Mouse (Mus musculus) neural tube, embryonic 11.5 days (tissue): Measurements from ENCODE around the gene Il1rn. TPM values are rescaled to one million over a fixed set of nuclear protein-coding genes. Genes with fewer than 3 reads are reported as not detected.

Source experiments
- ATAC-seq: fragments of 200-750 bp; cut with Nextera tagmentation; 2 replicates; pipeline ENCODE4 v1.8.0; 2017; ENCODE audit warnings: moderate number of reproducible peaks, mild to moderate bottlenecking, moderate TSS enrichment, moderate library complexity; ENCODE audit not compliant: insufficient read depth, low FRiP score, low TSS enrichment
- DNase-seq: peaks from one replicate; pipeline ENCODE4 v3.0.0-alpha.2; 2015; ENCODE audit warnings: low spot score
- H3K27ac ChIP-seq: fragments of 300-500 bp; sonication (generic); 2 replicates; pipeline ENCODE4 v1.5.1; 2014; ENCODE audit warnings: low read depth, mild to moderate bottlenecking, low read length
- H3K27me3 ChIP-seq: fragments of 300-500 bp; sonication (generic); 2 replicates; pipeline ENCODE4 v1.6.1; 2014; ENCODE audit warnings: mild to moderate bottlenecking, low read length, mixed read lengths; ENCODE audit not compliant: control insufficient read depth, insufficient read depth
- H3K36me3 ChIP-seq: fragments of 300-500 bp; sonication (generic); 2 replicates; pipeline ENCODE4 v1.6.1; 2014; ENCODE audit warnings: mild to moderate bottlenecking, low read length, moderate library complexity, mixed read lengths; ENCODE audit not compliant: control insufficient read depth, insufficient read depth
- H3K4me1 ChIP-seq: fragments of 300-500 bp; sonication (generic); 2 replicates; pipeline ENCODE4 v1.6.1; 2014; ENCODE audit warnings: low read length, mixed read lengths; ENCODE audit not compliant: control insufficient read depth, insufficient read depth
- H3K4me2 ChIP-seq: fragments of 300-500 bp; sonication (generic); 2 replicates; pipeline ENCODE4 v1.6.1; 2014; ENCODE audit warnings: low read depth, mild to moderate bottlenecking, moderate library complexity
- H3K4me3 ChIP-seq: fragments of 300-500 bp; sonication (generic); 2 replicates; pipeline ENCODE4 v1.5.1; 2014; ENCODE audit warnings: low read depth, low read length
- H3K9ac ChIP-seq: fragments of 300-500 bp; sonication (generic); 2 replicates; pipeline ENCODE4 v1.6.1; 2014; ENCODE audit warnings: mild to moderate bottlenecking, low read length
- H3K9me3 ChIP-seq: fragments of 300-500 bp; sonication (generic); 2 replicates; pipeline ENCODE4 v1.6.1; 2016; ENCODE audit warnings: low read length; ENCODE audit not compliant: control insufficient read depth
- WGBS: fragments of 180-500 bp; shearing (Covaris S2); extraction: QIAGEN DNeasy Blood & Tissue Kit; methylation state at CpG from one replicate; pipeline ENCODE4 v1.1.7; 2014; 5-methylcytosine and 5-hydroxymethylcytosine counted together
- polyA plus RNA-seq: library from polyadenylated mRNA; unstranded; fragments of >200 nt; fragmentation: Nextera tagmentation; extraction: Ambion mirVana; gene quantifications from 2 replicates; pipeline ENCODE4 v1.2.1, GENCODE M21; 2014

Gene Il1rn
- polyA plus RNA-seq, 1 experiment from 2014 or later: not detected

- Histone ChIP-seq H3K4me2 (no peak overlapping the region), H3K36me3 (no peaks in the 10 kb centered on the region), H3K9ac (no peak overlapping the region), H3K27ac (no peak overlapping the region), H3K4me1 (no peaks in the 10 kb centered on the region), H3K9me3 (no peaks in the 10 kb centered on the region), H3K27me3 (no peaks in the 10 kb centered on the region), H3K4me3 (no peak overlapping the region)
- 85% methylated on average over 21 of the region's 21 CpGs for WGBS
- no peak for DNase-seq
- ATAC-seq: no peak
Measured at GRCm38 (mm10) chr2:24386158-24386963, 49.7 kb downstream of the Il1rn start.

- no peak overlapping the region for H3K4me2 ChIP-seq
- ATAC-seq: no peak
- no peaks in the 10 kb centered on the region for H3K9me3 ChIP-seq
- H3K9ac ChIP-seq: no peak overlapping the region
- no peaks in the 10 kb centered on the region for H3K4me1 ChIP-seq
- no peak overlapping the region for H3K4me3 ChIP-seq
- no peaks in the 10 kb centered on the region for H3K27me3 ChIP-seq
- WGBS: 82% methylated on average over 2 of the region's 2 CpGs
- H3K36me3 ChIP-seq: no peaks in the 10 kb centered on the region
- DNase-seq: no peak
- H3K27ac ChIP-seq: no peak overlapping the region
Measured at GRCm38 (mm10) chr2:24386964-24387320, 50.3 kb downstream of the Il1rn start.

GRCm38 (mm10) chr2:24387361-24388283, 51.0 kb downstream of the Il1rn start:
- Histone ChIP-seq H3K4me2 (no peak overlapping the region), H3K9ac (no peak overlapping the region), H3K4me3 (no peak overlapping the region), H3K36me3 (no peaks in the 10 kb centered on the region), H3K27me3 (no peaks in the 10 kb centered on the region), H3K4me1 (no peaks in the 10 kb centered on the region), H3K27ac (no peak overlapping the region), H3K9me3 (no peaks in the 10 kb centered on the region)
- 87% methylated on average over 4 of the region's 4 CpGs for WGBS
- ATAC-seq (no peak), DNase-seq (no peak)

DNA sequence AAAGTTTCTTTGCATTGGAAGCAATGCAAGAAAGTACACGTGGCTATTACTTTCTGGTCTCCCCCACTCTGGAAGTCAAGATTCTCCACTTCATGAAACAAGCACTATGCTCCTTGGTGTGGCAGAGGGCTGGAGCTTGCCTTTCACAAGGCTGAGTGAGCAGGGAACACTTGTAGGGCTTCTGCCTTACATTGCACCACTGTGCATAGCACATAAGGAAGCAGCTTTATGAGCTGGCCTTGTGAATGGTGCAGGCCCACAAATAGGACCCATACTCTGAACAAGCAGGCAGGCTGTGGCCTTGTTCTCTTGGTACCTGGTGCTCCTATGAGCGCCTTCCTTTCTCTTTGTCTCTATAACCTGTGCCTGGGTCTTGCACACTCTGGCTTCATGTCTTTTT, 56.6 kb downstream of the Il1rn start:
- Histone ChIP-seq H3K36me3 (no peaks in the 10 kb centered on the region), H3K27ac (no peak overlapping the region), H3K4me3 (no peak overlapping the region), H3K4me1 (no peaks in the 10 kb centered on the region), H3K9me3 (no peaks in the 10 kb centered on the region), H3K27me3 (no peaks in the 10 kb centered on the region), H3K4me2 (no peak overlapping the region), H3K9ac (no peak overlapping the region)
- 82% methylated on average over 2 of the region's 2 CpGs for WGBS
- no peak for ATAC-seq
- no peak for DNase-seq

- H3K36me3 ChIP-seq: no peaks in the 10 kb centered on the region
- no peak overlapping the region for H3K4me2 ChIP-seq
- H3K4me1 ChIP-seq: no peaks in the 10 kb centered on the region
- H3K9ac ChIP-seq: no peak overlapping the region
- no peaks in the 10 kb centered on the region for H3K27me3 ChIP-seq
- no peaks in the 10 kb centered on the region for H3K9me3 ChIP-seq
- H3K27ac ChIP-seq: no peak overlapping the region
- 24% methylated on average over 2 of the region's 2 CpGs for WGBS
- H3K4me3 ChIP-seq: no peak overlapping the region
- DNase-seq: no peak
- ATAC-seq: no peak
Measured at GRCm38 (mm10) chr2:24397115-24397514, 60.5 kb downstream of the Il1rn start.

DNA sequence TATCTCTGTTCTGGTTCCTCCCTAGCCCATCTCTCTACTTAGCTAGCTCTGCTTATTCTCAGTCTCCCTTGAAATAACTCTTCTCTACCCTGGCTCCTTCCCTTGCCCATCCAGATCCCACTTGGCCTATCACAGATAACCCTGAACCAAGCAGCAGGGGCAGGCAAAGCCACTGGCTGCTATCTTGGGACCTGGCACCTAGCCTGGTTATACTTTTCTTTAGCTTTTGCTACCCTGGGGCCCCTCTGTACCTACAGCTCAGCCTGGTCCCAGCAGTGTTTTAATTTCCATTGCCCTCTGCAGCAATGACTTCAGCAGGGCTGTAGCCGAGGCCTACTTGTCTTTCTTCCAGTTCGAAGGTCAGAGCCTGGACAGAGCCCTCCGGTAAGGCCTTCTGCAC, 64.1 kb downstream of the Il1rn start:
- Histone ChIP-seq H3K4me1 (peaks cover 4% of the 10 kb centered on the region; the same call in 1 of the 2 replicates), H3K36me3 (no peaks in the 10 kb centered on the region), H3K9me3 (no peaks in the 10 kb centered on the region), H3K27me3 (0 out of 2 replicates have a peak, but pooled peaks cover 2% of the 10 kb centered on the region), H3K27ac (no peak overlapping the region), H3K9ac (no peak overlapping the region), H3K4me2 (no peak overlapping the region), H3K4me3 (no peak overlapping the region)
- ATAC-seq (no peak), DNase-seq (no peak)
- WGBS: 89% methylated on average over 3 of the region's 3 CpGs

Other genes starting within 250 kb of the Il1rn start
- not detected in 2 replicates for gene Tbpl2, start 240.3 kb upstream of the Il1rn start, polyA plus RNA-seq
- gene Il1f8, start 183.7 kb upstream of the Il1rn start, polyA plus RNA-seq: not detected in 2 replicates
- gene Il1f9, start 150.4 kb upstream of the Il1rn start, polyA plus RNA-seq: not detected in 2 replicates
- gene Il1f6, start 121.4 kb upstream of the Il1rn start, polyA plus RNA-seq: not detected in 2 replicates
- gene Il1f5, start 59.9 kb upstream of the Il1rn start, polyA plus RNA-seq: not detected in 2 replicates
- not detected in 2 replicates for gene Il1f10, start 45.7 kb upstream of the Il1rn start, polyA plus RNA-seq
- 0.65 and 1.2 TPM in 2 replicates for gene Psd4, start 30.7 kb downstream of the Il1rn start, polyA plus RNA-seq
- gene Pax8, start 138.7 kb downstream of the Il1rn start, polyA plus RNA-seq: 25.8 and 26.1 TPM in 2 replicates